Mouse (Mus musculus) forelimb bud, embryonic 11.5 days (tissue): ENCODE measurements around the gene Tti1.

Source experiments
- DNase-seq: peaks from one replicate; pipeline ENCODE4 v3.0.0-alpha.2; 2012; ENCODE audit warnings: low read depth, low spot score

Tti1 gene

GRCm38 (mm10) chr2:157974604-157975501 is 53.4 kb downstream of the Tti1 start:
- DNase-seq, result peak; percentile 19

- DNase-seq, result peak; percentile 80
Measured at GRCm38 (mm10) chr2:157970669-157971068, 57.6 kb downstream of the Tti1 start.

- no peak for DNase-seq
Measured at GRCm38 (mm10) chr2:157970124-157970523, 58.1 kb downstream of the Tti1 start.

- no peak for DNase-seq
Measured at GRCm38 (mm10) chr2:157967856-157968255, 60.4 kb downstream of the Tti1 start.

- DNase-seq, result no peak
Measured at GRCm38 (mm10) chr2:157957707-157958108, 70.5 kb downstream of the Tti1 start.

- no peak for DNase-seq
Measured at GRCm38 (mm10) chr2:157953978-157954377, 74.3 kb downstream of the Tti1 start.

- no peak for DNase-seq
Measured at GRCm38 (mm10) chr2:157944156-157944893, 83.9 kb downstream of the Tti1 start.

GRCm38 (mm10) chr2:157943514-157944155 is 84.6 kb downstream of the Tti1 start:
- peak; percentile 70 for DNase-seq

- DNase-seq, result no peak
Measured at GRCm38 (mm10) chr2:157940586-157941185, 87.5 kb downstream of the Tti1 start.

GRCm38 (mm10) chr2:157936676-157937075 is 91.6 kb downstream of the Tti1 start:
- DNase-seq, result no peak

- DNase-seq, result no peak
Measured at GRCm38 (mm10) chr2:157935444-157936171, 92.6 kb downstream of the Tti1 start.

- no peak for DNase-seq
Measured at GRCm38 (mm10) chr2:157932655-157933054, 95.6 kb downstream of the Tti1 start.
